Mouse (Mus musculus) inflammation-experienced regulatory T-cells, adult 6 months (primary cell): ENCODE measurements around the gene Tspan4. TPM values are rescaled to one million over a fixed set of nuclear protein-coding genes. Genes with fewer than 3 reads are reported as not detected.

ENCODE experiments used
- ATAC-seq: one replicate; pipeline ENCODE4 v1.8.0; 2017
- polyA plus RNA-seq, 3 experiments: library from polyadenylated mRNA; unstranded; fragments of 100-300 nt; shearing (Covaris generic); gene quantifications; one replicate each; pipeline ENCODE4 v1.2.1; 2017

The Tspan4 gene
- polyA plus RNA-seq, 3 experiments from 2014 or later = 1.8 to 3.0 (median 2.4) TPM

DNA sequence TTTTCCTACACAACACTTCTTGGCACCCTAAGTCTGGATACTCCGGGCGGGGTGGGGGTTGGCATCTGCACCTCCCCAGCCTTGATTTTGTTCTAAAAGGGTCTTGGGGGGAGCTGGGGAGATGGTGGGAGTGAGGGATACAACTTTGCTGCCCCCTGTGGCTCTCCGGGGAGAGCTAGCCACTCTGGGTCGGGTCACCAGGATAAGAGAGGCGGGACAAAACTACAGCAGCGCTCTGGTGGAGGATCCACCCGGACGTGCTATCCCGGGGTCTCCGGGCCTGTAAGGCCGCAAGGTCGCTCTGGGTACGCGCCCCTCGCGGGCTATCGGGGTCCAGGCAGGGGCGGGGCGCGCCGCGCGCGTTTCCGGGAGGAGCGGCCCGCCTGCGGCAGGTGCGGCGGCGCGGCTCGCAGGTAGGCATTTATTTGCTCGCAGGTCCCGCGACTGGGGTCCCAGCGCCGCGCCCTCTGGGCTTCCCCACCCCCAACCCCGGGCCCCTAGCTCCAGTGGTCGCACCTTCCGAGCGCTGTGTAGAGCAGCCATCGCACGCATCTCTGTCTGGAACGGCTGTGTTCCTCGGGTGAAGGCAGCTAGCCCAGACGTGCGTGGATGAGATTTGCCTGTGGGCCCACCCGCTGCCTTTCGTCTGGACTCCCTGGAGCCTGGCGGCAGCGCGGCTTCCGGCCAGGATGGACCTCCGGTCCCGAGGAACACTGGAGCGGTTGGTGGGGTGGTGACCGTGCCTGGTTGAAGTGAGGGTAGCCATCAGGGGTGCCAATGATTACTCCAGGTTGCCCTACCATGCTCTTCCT, 13.3 kb upstream of the Tspan4 start:
- no peak for ATAC-seq

DNA sequence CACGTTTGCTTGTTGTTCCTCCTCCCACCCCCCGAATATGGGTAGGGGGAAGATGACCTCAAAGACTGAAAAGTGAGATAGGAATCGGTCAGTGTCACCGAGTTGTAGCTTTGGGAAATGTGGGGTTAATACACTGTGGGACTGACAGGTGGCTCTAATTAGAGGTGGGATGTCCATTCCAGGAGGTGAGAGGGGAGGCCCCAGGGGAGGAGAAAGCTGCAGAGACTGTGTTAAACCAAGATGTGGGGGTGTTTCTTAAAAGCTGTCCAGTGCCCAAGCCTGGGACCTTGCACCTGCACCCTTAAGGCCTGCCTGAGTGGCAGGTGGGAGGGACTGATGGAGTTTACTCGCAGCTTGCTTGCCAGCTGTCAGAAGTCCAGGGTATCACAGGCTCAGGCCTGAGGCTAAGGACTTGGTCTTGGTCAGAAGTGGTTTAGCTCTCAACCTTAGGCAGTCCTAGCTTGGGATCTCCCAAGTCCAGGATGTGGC, 12.7 kb upstream of the Tspan4 start:
- no peak for ATAC-seq

DNA sequence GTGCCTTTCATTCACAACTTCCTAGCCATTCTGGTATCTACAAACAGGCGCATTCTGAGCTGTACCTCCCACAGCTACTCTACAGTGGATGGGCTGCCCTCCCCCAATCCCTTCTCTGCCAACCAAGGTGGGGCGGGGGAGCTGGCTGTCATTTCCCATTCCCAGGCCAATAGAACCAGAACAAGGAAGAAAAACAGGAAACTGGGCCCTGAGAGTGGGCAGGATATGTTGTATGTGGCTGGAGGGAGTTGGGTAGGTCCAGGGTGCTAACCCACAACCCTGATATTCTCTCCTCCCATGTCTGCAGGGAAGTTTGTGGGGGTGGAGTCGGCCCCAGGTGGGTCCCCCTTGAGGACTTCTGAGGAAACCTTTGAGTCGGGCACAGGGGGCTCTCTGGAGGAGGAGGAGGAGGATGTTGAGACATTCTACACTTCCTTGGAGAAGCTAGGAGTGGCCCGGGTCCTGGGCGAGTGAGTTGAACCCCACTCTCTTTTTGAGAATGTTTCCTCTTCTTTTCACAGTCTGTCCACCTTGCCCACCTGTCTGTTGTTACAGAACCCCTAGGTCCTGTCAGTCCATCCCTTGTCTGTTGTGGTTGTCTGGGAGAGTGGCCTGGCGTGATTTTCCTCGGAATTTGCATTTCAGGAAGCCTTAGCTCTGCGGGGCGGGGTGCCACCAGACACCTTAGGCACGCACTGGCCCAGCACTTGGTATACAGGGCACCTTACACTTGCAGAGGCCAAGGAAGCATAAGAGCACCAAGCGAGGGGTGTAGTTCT, 11.0 kb upstream of the Tspan4 start:
- no peak for ATAC-seq

DNA sequence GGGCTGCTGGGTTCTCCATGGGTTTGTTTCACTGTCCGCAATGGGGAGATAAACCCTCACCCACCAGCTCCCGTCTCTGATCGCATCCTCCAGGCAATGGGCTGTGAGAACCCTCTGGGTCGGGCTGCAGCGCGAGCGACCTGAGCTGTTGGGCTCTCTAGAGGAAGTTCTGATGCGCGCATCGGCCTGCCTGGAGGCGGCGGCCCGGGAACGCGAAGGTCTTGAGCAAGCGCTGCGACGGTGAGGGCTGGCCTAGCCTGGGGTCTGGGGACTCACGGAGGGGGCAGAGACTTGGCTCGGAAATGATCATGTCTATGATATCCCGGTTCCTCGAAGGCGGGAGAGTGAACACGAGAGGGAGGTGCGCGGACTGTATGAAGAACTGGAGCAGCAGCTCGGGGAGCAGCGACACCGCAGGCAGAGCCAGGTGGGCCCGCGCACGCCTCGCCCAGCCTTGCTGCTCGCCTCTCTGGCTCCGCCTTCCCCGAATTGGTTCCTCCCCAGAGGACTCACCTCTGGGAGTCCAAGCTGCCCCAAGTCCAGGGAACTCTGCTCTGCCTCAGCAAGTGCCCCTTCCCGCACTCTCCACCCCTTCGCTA, 10.3 kb upstream of the Tspan4 start:
- ATAC-seq = no peak

DNA sequence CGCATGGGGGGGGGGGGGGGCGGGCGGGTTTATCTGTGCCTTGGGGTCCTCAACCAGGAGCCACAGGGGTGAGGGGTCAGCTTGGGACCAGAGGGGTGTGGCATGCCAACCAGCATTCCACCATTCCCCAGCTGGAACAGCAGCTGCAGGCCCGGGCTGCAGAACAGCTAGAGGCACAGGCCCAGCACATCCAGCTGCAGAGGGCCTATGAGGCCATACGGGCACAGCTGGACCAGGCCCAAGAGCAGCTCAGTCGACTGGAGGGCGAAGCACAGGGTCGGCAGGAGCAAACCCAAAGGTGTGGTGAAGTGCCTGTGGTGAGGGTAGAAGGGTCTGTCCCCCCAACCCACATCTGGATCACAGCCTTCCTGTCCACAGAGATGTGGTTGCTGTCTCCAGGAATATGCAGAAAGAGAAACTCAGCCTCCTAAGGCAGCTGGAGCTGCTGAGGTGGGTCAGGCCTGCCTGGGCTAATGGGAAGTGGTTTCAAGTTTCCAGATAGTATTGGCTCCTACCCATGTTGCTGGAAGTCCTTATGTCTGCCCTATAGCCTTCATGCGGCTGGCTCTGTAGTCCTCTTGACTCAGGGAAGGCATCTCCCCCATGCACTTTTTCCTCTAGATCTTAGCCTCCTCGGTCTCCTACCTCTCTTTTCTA, 9.5 kb upstream of the Tspan4 start:
- ATAC-seq = no peak

DNA sequence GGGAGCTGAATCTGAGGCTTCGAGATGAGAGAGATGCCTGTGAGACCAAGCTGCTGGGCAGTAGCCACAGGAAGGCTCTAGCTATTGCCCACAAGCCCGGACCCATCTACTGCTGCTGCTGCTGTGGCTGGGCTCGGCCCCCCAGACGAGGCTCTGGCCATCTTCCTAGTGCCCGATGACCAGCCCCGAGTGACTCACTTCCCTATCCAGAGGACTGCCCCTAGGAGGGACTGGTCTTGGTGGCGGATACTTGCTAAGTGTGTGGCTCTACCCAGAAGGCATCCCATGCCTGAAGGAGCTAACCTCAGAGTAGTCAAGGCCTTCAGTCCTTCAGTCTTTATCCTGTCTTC, 9.0 kb upstream of the Tspan4 start:
- no peak for ATAC-seq

DNA sequence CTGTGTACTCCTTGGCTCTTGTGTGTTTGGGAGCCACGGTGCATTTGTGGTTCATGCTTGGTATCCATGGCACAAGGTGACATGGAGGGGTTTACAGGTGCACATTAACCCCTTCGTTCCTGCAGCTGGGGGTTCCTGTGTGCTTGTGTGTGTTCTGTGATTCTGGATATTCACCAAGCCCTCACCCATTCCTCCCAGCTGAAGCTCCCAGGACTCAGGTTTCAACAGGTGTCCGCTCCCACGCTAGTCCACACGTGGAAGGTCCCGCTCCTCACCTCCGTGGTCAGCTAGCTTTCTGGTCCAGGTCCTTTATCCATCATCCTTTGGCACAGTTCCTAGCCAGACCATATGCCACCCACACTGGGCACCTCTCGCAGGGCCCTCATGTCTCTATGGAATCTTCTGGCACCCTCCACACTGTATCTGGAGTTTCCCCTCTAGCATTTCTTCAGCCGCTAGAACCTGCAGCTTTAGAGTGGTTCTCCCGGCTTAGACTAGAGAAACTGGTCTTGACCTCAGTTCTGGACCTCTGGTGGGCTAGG, 8.4 kb upstream of the Tspan4 start:
- no peak for ATAC-seq

DNA sequence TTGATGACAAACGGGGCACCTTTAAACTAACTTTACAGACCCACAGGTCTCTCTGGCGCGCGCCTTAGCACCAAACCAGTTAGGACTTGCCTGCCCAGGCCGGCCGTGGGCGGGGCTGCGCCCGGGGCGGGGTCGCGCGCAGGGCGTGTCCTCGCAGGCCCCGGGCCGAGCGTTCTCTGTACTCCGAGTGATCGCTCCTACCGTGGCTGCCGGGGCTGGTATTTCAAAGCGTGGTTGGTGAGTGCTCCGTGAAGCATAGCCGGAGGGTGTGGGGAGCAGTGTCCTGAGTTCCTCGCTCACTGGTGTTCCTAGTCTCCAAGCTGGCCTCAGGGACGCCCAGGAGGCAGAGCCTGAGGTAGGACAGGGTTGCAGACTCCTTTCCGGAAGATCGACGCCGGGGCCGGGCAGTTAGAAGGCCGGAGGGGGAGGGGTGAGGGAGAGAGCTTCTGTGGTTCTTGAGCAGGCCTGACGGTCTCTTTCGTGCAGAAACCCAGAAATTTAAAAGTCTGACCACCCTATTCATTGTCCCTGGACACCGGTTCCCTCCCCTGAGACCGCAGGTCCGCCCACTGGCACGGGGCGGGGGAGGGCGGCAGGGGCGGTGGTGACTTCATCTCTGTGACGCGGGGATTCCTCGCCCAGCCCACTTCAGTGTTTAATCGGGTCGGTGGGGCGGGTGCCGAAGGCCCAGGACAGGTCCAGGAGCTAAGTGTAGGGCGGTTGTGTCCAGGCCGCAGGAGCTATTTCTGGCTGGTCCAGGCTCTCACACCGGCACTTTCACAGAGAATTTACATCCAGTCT, 7.6 kb upstream of the Tspan4 start, which contains the start of gene Cd151:
TSS of gene Cd151 (plus strand) at position 163 of the 801 bp plus-strand sequence.
- peak; percentile 67 for ATAC-seq

DNA sequence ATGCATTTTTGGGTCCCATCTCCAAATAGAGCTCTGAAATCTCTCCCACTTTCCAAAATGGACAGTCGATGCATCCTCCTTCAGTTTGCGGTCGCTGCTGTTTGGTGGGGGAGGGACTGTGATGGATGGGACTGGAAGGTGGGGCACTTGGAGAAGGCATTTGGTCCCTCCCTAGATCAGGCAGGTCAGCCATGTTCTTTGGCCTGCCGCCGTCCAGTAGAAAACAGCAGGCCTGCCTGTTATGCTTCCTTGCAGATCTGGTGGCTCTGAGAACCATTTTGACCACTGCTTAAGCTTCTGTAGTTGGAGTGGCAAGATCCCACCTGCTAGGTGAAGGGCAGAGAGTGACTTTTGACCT, 6.9 kb upstream of the Tspan4 start:
- ATAC-seq = no peak

DNA sequence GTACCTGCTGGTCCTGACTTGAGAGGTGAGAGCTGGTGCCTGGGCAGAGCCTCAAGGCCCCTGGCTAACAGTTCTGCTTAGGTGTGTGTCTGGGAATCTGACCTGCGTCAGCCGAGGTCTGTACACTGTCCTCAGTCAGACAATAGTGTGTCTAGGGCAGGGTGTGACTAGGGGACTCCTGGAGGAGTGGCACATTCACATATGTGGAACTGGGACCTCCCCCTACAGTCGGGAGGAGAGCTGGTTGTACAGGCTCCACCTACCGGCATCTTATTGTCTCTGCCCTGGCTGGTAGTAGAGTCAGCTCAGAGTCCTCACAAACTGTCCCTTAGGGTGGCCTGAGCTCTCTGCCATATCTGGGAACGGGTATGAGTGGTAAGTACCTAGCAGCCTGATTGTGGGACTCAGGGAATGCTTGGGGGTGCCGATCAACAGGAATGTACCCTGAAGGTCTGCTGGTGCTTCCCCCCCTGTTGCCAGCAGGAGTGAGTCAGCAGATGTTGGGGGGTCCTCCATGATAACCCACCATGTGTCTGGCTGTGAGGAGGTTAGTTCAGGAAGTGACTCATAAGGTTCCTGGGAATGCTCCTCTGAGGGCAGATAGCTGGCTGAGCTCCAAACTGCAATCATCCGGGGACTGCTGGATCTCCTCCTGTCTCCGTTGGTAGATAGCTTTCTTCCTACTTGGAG, 6.4 kb upstream of the Tspan4 start:
- ATAC-seq = no peak

DNA sequence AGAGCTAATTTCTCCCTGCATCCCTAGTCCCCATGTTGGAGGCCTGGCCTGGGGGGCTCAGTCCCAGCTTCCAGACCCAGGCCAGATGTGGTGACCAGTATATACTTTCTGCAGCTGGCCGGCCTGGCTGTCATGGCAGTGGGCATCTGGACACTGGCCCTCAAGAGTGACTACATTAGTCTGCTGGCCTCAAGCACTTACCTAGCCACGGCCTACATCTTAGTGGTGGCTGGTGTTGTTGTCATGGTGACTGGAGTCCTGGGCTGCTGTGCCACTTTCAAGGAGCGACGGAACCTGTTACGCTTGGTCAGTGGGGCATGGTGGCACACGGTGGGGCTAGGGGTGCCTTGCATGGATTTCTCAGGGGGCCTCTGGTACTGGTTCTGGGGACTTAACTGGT, 5.7 kb upstream of the Tspan4 start:
- ATAC-seq = no peak

DNA sequence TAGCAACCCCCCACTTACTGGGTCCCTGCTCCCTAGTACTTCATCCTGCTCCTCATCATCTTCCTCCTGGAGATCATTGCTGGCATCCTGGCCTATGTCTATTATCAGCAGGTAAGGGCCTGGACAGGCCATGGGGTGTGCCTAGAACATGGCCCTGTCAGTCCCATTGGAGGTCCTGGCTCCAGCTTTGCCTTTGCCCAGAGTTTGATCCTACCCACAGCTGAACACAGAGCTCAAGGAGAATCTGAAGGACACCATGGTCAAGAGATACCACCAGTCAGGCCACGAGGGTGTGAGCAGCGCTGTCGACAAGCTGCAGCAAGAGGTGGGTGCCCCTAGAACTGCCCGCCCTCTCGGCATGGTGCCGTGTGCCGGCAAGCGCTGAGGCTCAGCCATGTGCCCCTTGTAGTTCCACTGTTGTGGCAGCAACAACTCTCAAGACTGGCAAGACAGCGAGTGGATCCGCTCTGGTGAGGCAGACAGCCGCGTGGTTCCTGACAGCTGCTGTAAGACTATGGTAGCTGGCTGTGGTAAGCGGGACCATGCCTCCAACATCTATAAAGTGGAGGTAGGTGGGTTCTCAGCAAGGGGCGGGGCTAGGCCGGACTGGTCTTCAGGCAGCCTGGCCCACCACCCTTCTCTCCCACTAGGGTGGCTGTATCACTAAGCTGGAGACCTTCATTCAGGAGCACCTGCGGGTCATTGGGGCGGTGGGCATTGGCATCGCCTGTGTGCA, 5.0 kb upstream of the Tspan4 start:
- ATAC-seq = no peak

DNA sequence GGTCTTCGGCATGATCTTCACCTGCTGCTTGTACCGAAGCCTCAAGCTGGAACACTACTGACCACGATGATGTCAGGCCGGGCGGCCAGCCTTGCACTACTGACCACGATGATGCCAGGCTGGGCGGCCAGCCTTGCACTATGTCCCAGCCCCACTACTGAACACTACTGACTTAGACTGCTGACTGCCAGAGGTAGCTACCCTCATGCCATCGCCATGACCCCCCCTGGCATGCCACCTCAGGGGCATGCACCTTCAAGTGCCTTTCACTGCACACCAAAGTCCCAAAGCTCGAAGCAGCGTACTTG, 4.4 kb upstream of the Tspan4 start:
- ATAC-seq = no peak

DNA sequence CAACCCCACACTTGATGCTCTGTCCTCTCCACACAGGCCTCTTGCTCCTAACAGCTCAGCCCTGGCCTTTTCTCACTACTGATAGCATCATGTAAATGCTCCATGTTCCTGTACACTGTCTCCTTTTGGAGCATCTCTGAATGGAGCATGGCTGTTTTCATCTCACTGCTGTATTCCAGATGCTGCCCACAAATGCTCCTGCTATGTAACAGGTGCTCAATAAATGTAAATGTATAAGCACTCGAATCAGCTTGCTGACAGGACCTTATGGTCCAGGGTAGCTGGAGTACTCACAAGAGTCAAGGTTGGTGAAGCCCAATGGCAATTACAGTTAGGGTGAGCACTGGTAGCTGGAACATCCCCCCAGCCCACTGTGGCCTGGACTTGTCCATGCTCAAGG, 3.8 kb upstream of the Tspan4 start:
- no peak for ATAC-seq

DNA sequence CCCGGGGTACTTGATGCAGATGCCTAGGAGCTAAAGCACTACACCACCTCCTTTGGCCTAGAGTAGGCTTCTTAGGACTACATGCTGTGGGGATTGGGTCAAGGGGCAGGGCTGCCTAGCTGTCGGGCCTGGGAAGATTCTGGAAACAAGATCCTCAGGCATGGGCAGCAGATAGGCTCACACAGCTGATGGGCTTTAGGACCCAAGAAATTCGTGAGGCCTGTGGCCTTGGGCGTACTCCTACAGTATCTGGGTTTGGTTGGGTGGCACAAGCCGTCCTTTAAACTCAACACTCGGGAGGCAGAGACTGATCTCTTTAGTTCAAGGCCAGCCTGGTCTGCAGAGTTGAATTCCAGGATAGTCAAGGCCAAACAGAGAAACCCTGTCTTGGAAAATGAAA, 2.8 kb upstream of the Tspan4 start:
- no peak for ATAC-seq

DNA sequence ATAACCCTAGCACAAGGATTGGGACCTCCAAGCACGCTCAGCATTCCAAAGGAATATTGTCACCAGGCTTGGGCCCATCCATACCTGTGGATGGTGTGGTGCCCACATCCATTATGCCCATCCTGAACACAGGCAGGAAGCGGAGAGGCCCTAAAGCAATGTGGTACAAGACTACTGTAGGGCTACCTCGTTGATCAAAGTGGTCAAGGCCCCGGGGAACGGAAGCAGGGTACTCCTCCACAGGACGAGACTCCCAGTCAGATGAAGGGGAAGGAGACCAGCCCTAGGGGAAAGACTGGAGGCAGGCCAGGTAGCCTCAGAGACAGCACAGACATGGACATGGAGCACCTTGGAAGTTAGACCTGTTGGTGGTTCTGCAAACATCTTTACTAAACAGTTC, 2.3 kb upstream of the Tspan4 start:
- ATAC-seq = no peak

DNA sequence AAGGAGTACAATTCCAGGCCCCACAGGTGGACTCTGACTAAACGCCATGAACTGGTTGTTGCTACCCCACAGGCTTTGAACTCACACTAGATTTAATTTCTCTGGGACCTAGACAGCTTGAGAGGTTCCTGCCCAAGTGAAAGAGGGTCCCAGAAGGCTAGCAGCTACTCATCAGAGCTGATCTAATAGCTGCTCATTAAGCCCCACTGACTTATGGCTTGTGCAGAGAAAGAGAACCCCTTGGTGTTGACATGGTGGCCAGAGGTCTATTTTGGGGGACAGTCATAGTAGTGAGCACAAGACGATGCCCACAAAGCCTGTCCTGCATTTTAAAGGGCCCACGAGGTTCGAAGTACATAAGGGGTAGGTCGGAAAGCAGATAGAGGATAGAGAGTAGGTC, 880 bp upstream of the Tspan4 start:
- ATAC-seq = no peak

DNA sequence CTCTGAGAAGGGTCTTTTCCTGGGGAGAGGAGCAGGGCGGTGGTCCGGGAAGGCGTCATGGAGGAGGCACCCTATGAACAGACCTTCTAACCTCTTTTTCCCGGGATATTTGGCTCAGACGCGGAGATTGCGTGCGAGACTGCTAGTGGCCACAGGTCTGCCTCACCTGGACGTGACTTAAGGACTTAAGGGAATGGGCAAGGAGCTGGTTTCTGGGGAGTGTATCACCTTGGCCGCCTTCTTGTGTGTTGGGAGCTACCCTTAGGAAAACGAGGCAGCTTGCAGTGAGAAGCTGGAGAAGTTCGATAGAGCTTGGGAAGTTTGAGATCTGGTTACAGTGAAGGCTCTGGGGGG, 742 bp downstream of the Tspan4 start:
- ATAC-seq = no peak

DNA sequence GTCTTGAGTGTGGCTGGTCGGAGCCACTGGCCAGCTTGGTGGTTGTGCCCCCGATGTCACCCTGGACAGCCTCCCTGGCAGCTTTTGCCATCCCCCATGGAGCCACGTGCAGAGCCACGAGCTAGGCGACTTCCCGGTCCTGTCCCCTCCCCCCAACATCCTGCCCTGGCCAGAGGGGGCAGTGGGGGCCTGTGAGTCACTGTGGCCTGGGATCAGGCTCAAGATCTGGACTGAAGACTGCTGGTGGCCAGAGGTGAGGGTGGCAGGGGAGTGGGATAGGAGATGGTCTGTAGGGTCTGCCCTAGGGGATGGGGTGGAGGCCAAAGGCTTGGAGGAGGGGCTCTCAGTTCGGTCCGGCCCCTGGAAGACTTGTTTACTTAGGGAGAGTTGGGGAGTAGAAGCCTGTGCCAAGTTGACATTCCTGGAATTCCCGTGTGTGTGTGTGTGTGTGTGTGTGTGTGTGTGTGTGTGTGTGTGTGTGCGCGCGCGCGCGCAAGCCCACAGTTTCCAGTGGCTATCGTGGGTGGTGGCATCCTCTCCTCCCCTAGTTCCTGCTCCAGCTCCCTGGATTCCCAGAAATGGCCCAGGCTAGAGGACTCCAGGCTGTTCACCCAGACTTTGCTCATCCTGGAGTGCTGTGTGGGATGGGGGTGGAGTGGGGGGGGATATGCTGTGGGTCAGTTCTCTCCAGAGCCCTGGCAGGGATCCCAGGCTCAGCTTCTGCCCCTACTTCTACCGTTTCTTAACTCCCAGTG, 1.4 kb downstream of the Tspan4 start:
- no peak for ATAC-seq

DNA sequence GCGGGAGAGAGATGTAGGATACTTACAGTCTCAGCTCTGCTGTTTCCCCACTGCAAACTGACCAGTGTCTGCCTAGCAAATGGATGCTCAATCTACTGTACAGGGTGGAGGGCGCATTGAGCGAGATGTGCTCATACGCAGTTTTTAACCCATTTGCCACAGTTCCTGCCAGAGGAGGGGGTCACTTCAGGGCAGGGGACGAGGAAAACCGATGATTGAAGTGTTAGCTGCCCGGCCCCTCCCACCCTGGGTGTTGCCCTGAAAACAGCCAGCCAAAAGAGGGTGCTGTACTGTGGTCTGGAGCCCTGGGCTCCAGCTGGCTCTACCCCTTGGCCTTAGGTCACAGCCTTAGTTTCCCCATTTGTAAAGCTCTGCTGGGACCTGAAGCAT, 1.9 kb downstream of the Tspan4 start:
- ATAC-seq = no peak
